Mouse (Mus musculus) splenic B cell, adult 2 months (primary cell): Measurements from ENCODE around the gene Csf2rb.
"Not testable (repeated sequence)": the region's sequence is repeated elsewhere in the genome, so short reads cannot be mapped to it uniquely, and the experiment has no call there.

ENCODE experiments used
- DNase-seq: peaks from one replicate; pipeline ENCODE4 v3.0.0-alpha.2; 2011; ENCODE audit warnings: low read depth, low spot score
- H3K27me3 ChIP-seq: 2 replicates; pipeline ENCODE4 v1.6.1; 2012; ENCODE audit warnings: mild to moderate bottlenecking, low read length, moderate library complexity, mixed read lengths; ENCODE audit not compliant: control insufficient read depth, poor library complexity, insufficient read depth, severe bottlenecking
- H3K36me3 ChIP-seq: 2 replicates; pipeline ENCODE4 v1.6.1; 2012; ENCODE audit warnings: mild to moderate bottlenecking, low read length, moderate library complexity, mixed read lengths; ENCODE audit not compliant: control insufficient read depth, poor library complexity, insufficient read depth, severe bottlenecking

Gene Csf2rb

GRCm38 (mm10) chr15:78313659-78314058 lies 11.9 kb upstream of the Csf2rb start:
- H3K27me3 ChIP-seq, H3K36me3 ChIP-seq, DNase-seq: not testable (repeated sequence)

GRCm38 (mm10) chr15:78318338-78319171 lies 7.0 kb upstream of the Csf2rb start:
- DNase-seq, H3K27me3 ChIP-seq: not testable (repeated sequence)

GRCm38 (mm10) chr15:78320825-78321496 lies 4.6 kb upstream of the Csf2rb start:
- no peaks in the 10 kb centered on the region for H3K27me3 ChIP-seq
- peak; percentile 72 for DNase-seq
- no peaks in the 10 kb centered on the region for H3K36me3 ChIP-seq

More at GRCm38 (mm10) chr15:78318338-78319171, 7.0 kb upstream of the Csf2rb start:
- not testable (repeated sequence) for H3K36me3 ChIP-seq

GRCm38 (mm10) chr15:78323366-78323765 lies 2.2 kb upstream of the Csf2rb start:
- DNase-seq = no peak
- Histone ChIP-seq H3K27me3 (no peaks in the 10 kb centered on the region), H3K36me3 (no peaks in the 10 kb centered on the region)

GRCm38 (mm10) chr15:78324294-78324693 lies 1.3 kb upstream of the Csf2rb start:
- no peaks in the 10 kb centered on the region for H3K27me3 ChIP-seq
- no peak for DNase-seq
- no peaks in the 10 kb centered on the region for H3K36me3 ChIP-seq

GRCm38 (mm10) chr15:78326747-78327146 lies 1.2 kb downstream of the Csf2rb start:
- Histone ChIP-seq H3K27me3 (no peaks in the 10 kb centered on the region), H3K36me3 (no peaks in the 10 kb centered on the region)
- DNase-seq = no peak

GRCm38 (mm10) chr15:78327753-78328341 lies 2.3 kb downstream of the Csf2rb start:
- DNase-seq, H3K27me3 ChIP-seq, H3K36me3 ChIP-seq: not testable (repeated sequence)

- Histone ChIP-seq H3K27me3 (no peaks in the 10 kb centered on the region), H3K36me3 (no peaks in the 10 kb centered on the region)
- no peak for DNase-seq
These were observed 3.1 kb downstream of the Csf2rb start for GRCm38 (mm10) chr15:78328520-78329097.

GRCm38 (mm10) chr15:78329972-78330371 lies 4.4 kb downstream of the Csf2rb start:
- H3K36me3 ChIP-seq, H3K27me3 ChIP-seq, DNase-seq: not testable (repeated sequence)

- Histone ChIP-seq H3K27me3 (no peaks in the 10 kb centered on the region), H3K36me3 (no peaks in the 10 kb centered on the region)
- DNase-seq = no peak
These were observed 5.2 kb downstream of the Csf2rb start for GRCm38 (mm10) chr15:78330706-78331105.

GRCm38 (mm10) chr15:78331523-78332340 lies 6.2 kb downstream of the Csf2rb start:
- H3K36me3 ChIP-seq = no peaks in the 10 kb centered on the region
- peak; percentile 41 for DNase-seq
- no peaks in the 10 kb centered on the region for H3K27me3 ChIP-seq

- no peaks in the 10 kb centered on the region for H3K36me3 ChIP-seq
- no peaks in the 10 kb centered on the region for H3K27me3 ChIP-seq
- no peak for DNase-seq
These were observed 7.4 kb downstream of the Csf2rb start for GRCm38 (mm10) chr15:78332981-78333380.

- no peaks in the 10 kb centered on the region for H3K27me3 ChIP-seq
- no peak for DNase-seq
- H3K36me3 ChIP-seq = no peaks in the 10 kb centered on the region
These were observed 8.8 kb downstream of the Csf2rb start for GRCm38 (mm10) chr15:78334380-78334779.
